Mouse (Mus musculus) ES-Bruce4 (cell line): Measurements from ENCODE around the gene Rassf7. TPM values are rescaled to one million over a fixed set of nuclear protein-coding genes. Genes with fewer than 3 reads are reported as not detected.

Experiments
- H3K27ac ChIP-seq: 2 replicates; pipeline ENCODE4 v1.5.1; 2012; ENCODE audit warnings: low read length, inconsistent platforms; ENCODE audit not compliant: insufficient read depth
- H3K27me3 ChIP-seq: 2 replicates; pipeline ENCODE4 v1.6.1; 2012; ENCODE audit warnings: mild to moderate bottlenecking, low read length, inconsistent platforms; ENCODE audit not compliant: control insufficient read depth, poor library complexity, insufficient read depth, severe bottlenecking
- H3K36me3 ChIP-seq: 2 replicates; pipeline ENCODE4 v1.6.1; 2012; ENCODE audit warnings: inconsistent platforms, mild to moderate bottlenecking, low read length, moderate library complexity; ENCODE audit not compliant: control insufficient read depth, poor library complexity, insufficient read depth, severe bottlenecking
- H3K4me1 ChIP-seq: one replicate; pipeline ENCODE4 v1.8.1; 2011; ENCODE audit warnings: low read length; ENCODE audit not compliant: control insufficient read depth, insufficient read depth
- H3K4me3 ChIP-seq: 2 replicates; pipeline ENCODE4 v1.5.1; 2011; ENCODE audit warnings: low read depth, mild to moderate bottlenecking, low read length
- H3K9ac ChIP-seq: 2 replicates; pipeline ENCODE4 v1.6.1; 2012; ENCODE audit warnings: low read depth, mild to moderate bottlenecking, inconsistent platforms; ENCODE audit not compliant: poor library complexity, severe bottlenecking
- H3K9me3 ChIP-seq: replicated peaks from 2 replicates; pipeline ENCODE4 v1.6.1; 2012; ENCODE audit warnings: mild to moderate bottlenecking, low read length, inconsistent platforms; ENCODE audit not compliant: control insufficient read depth, poor library complexity, insufficient read depth, severe bottlenecking
- CTCF ChIP-seq: IDR thresholded peaks from one replicate; pipeline ENCODE4 v1.8.1; 2011; ENCODE audit warnings: low read depth, low read length
- EP300 ChIP-seq: IDR thresholded peaks from 2 replicates; pipeline ENCODE4 v1.6.1; 2011; ENCODE audit warnings: low read depth, low read length; ENCODE audit not compliant: insufficient read depth
- POLR2A ChIP-seq: IDR thresholded peaks from one replicate; pipeline ENCODE4 v1.8.1; 2011; ENCODE audit warnings: low read length; ENCODE audit not compliant: insufficient read depth
- polyA plus RNA-seq: library from polyadenylated mRNA; stranded (reverse); fragments of >200 nt; gene quantifications from 2 replicates; pipeline ENCODE4 v1.2.4, GENCODE M21; 2011; ENCODE audit warnings: low read depth; ENCODE audit not compliant: missing spikeins, insufficient read depth, insufficient read length

The Rassf7 gene
- polyA plus RNA-seq, 1 experiment: 29.6 TPM

DNA sequence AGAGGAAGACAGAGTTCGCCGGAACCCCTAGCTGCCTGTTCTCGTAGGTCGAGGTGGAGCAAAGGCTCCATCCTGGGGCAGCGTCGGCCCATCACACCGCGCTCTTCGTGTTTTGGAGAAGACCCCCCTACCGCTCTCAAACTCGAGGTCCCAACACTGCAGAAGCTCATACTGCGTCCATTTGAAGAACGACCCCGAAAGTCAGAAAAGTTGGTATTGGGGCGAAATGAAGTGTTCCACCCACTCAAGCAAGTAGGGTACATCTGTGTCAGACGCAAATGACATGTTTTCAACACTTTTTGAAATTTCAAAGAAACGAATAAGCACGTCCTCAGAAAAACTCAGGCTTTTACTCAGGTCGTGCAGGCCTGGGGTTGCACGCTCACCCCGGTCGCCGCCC, 21.3 kb upstream of the Rassf7 start:
- peaks cover 13% of the 10 kb centered on the region for H3K36me3 ChIP-seq
- TF ChIP-seq POLR2A (no peak), CTCF (no peak), EP300 (no peak)

DNA sequence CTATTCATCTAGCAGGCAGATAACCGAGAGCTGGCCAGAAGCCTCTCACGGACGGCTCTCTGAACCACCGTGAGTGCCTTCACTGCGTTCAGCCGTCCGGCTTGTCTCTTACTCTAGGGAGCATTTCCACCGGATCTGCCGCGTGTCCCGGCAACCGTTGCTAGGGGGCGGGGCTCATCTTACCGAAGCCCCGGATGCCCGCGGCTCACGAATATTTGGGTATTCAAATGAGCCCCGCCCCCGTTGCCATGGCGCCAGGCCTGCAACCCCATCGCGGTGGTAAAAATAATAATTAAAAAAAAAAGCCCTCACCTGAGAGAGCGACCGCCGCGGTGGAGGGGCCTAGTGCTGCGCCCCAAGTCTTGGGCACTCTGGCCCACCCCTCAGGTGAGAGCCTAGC, 20.8 kb upstream of the Rassf7 start:
- peaks cover 7% of the 10 kb centered on the region for H3K4me1 ChIP-seq
- no peaks in the 10 kb centered on the region for H3K27me3 ChIP-seq
- H3K27ac ChIP-seq: no peak overlapping the region
- H3K9ac ChIP-seq: peak overlapping the region; percentile 50
- no peaks in the 10 kb centered on the region for H3K9me3 ChIP-seq
- no peak for TF ChIP-seq EP300
- no peak for TF ChIP-seq POLR2A
- TF ChIP-seq CTCF: no peak
- H3K4me3 ChIP-seq: peak overlapping the region; percentile 82
- peaks cover 11% of the 10 kb centered on the region for H3K36me3 ChIP-seq

More for the DNA sequence above, 21.3 kb upstream of the Rassf7 start:
- peak overlapping the region; percentile 82 for H3K4me3 ChIP-seq
- H3K4me1 ChIP-seq: peaks cover 7% of the 10 kb centered on the region
- peak overlapping the region; percentile 18; the same call in 1 of the 2 replicates for H3K27ac ChIP-seq
- H3K9me3 ChIP-seq: no peaks in the 10 kb centered on the region
- peak overlapping the region; percentile 50 for H3K9ac ChIP-seq
- H3K27me3 ChIP-seq: no peaks in the 10 kb centered on the region

DNA sequence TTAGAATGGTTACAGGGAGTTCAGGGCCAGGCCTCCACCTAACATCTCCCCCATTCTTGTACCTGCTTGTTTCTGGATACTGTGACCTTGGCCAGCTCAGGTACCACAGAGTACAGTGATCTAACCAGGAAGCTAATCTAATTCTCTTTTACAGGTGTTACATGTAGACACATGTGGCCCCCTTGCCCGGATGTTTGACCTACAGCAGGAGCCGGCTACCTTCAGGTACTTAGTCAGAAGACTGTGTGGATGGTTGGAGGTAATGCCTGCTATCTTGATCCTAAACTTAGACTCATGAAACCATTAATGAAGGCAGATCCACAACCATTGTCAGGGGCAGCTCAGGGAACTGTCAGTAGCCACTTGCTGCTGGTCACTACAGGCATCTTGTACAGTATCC, 19.9 kb upstream of the Rassf7 start:
- peaks cover 7% of the 10 kb centered on the region for H3K4me1 ChIP-seq
- no peaks in the 10 kb centered on the region for H3K9me3 ChIP-seq

DNA sequence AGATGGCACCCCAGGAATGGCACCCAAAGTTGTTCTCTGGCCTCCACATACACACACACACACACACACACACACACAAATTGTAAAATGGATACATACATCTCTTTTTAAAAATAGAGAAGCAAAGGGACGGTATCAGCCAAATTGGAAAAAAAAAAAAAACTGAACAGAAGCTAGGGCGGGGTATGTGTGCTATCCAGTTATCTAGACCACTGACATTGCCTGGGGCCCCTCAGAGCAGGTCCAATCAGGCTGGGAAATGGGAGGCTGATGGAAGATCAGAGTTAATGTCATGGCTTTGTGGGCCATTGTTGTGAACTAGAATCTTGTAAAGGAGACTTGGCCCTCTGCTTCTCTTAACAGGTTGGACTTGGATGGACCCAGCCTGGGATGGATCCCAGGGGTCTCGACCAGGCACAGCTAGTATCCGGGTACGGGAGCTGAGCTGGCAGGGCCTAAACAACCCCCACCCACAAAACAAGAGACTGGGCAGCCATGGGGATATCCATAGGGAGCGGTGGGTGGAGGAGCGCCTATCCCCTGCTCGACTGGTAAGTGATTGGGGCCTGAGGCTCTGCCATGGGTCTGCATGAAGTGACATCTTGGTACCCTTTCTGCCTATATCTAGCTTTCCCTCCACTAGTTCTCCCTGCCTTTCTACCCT, 18.9 kb upstream of the Rassf7 start:
- H3K27ac ChIP-seq: no peak overlapping the region
- H3K4me3 ChIP-seq: no peak overlapping the region
- no peaks in the 10 kb centered on the region for H3K27me3 ChIP-seq
- TF ChIP-seq POLR2A (no peak), CTCF (no peak), EP300 (no peak)
- no peak overlapping the region for H3K9ac ChIP-seq
- no peaks in the 10 kb centered on the region for H3K36me3 ChIP-seq
- H3K9me3 ChIP-seq: no peaks in the 10 kb centered on the region
- peaks cover 7% of the 10 kb centered on the region for H3K4me1 ChIP-seq

More for the DNA sequence above, 19.9 kb upstream of the Rassf7 start:
- Histone ChIP-seq H3K4me3 (no peak overlapping the region), H3K36me3 (peaks cover 4% of the 10 kb centered on the region), H3K27ac (no peak overlapping the region), H3K27me3 (no peaks in the 10 kb centered on the region), H3K9ac (0 out of 2 replicates have a peak overlapping the region, but pooled peaks have one; percentile 50)
- TF ChIP-seq POLR2A: no peak

- no peaks in the 10 kb centered on the region for H3K9me3 ChIP-seq
- H3K9ac ChIP-seq: no peak overlapping the region
- no peaks in the 10 kb centered on the region for H3K4me1 ChIP-seq
- no peak for TF ChIP-seq POLR2A
- no peaks in the 10 kb centered on the region for H3K27me3 ChIP-seq
- no peak overlapping the region for H3K4me3 ChIP-seq
- H3K27ac ChIP-seq: no peak overlapping the region
- no peaks in the 10 kb centered on the region for H3K36me3 ChIP-seq
These were observed 17.5 kb upstream of the Rassf7 start for GRCm38 (mm10) chr7:141198121-141198520.

DNA sequence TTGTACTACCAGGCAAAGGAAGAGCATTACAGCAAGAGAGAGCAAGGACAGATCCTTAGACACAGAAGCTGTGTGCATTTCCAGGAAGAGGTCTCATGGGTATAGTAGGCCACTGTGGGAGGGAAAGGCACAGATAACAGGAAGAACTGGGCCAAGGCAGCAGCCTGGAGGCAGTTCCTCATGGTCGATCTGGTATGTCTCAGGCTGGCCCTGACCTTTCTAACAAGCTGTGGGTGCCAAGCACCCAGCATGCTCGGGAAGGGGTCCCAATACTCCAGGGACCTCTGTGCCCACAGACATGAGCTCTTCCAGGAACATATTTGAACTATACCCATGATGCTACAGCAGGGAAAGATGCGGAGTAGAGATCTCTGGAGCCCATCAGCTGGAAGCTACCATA, 11.1 kb upstream of the Rassf7 start:
- Histone ChIP-seq H3K4me3 (no peak overlapping the region), H3K9me3 (no peaks in the 10 kb centered on the region), H3K27ac (no peak overlapping the region), H3K27me3 (no peaks in the 10 kb centered on the region), H3K4me1 (no peaks in the 10 kb centered on the region), H3K9ac (no peak overlapping the region), H3K36me3 (no peaks in the 10 kb centered on the region)
- TF ChIP-seq EP300: no peak
- TF ChIP-seq POLR2A: no peak
- no peak for TF ChIP-seq CTCF
